Mouse (Mus musculus): ENCODE data around the gene Adamtsl5. TPM values are rescaled to one million over a fixed set of nuclear protein-coding genes. Genes with fewer than 3 reads are reported as not detected.

The Adamtsl5 gene
- 10 to 100 TPM in 1 of 2 experiments, 1 to 10 TPM in 1; 7.5 to 10.0 TPM for total RNA-seq (2021)

DNA sequence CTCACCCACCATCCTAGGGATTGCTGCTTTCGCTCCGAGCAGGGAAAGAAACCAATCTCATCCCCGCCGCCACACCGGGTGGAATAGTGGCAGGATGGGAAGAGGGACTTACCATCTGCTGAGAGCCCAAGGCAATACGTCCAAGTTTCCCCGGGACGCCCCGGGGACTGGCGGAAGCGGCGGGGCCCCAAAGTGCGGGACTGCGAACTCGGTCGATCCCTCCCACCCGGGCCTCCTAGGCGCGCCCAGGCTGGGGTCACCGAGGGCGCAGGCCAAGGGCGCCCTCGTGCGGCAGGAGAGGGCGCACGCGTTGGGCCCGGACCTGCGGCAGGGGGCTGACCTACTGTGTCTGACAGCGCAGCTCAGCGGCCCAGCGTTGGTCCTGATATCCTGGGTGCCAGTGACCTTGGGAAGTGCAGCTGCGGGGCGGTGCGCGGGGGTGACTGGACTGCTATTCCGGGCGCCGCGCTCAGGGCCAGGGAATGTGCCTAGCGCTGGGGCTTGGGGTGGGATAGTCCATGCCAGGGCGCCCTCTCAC, at the start of gene Adamtsl5:
Gene Adamtsl5, minus strand, starts transcription at position 169 of the 538 bp plus-strand sequence.
- intact Hi-C loops (cut with DNase I) = no loop called here
- DNase-seq (ENCODE audit: low spot score in 2 of 2) = no peak

GRCm38 (mm10) chr10:80397524-80398173, 49.4 kb upstream of the Adamtsl5 start:
- intact Hi-C loops (cut with DNase I) = no loop called here

GRCm38 (mm10) chr10:80396822-80397523, 48.8 kb upstream of the Adamtsl5 start:
- DNase-seq (ENCODE audit: low spot score in 2 of 2) = no peak

More at GRCm38 (mm10) chr10:80397524-80398173, 49.4 kb upstream of the Adamtsl5 start:
- DNase-seq (ENCODE audit: low spot score in 2 of 2) = no peak

GRCm38 (mm10) chr10:80395025-80395627, 46.9 kb upstream of the Adamtsl5 start:
- no peak for DNase-seq (ENCODE audit: low spot score in 2 of 2)
- intact Hi-C loops (cut with DNase I) = no loop called here

More at GRCm38 (mm10) chr10:80396822-80397523, 48.8 kb upstream of the Adamtsl5 start:
- intact Hi-C loops (cut with DNase I) = no loop called here

GRCm38 (mm10) chr10:80392687-80393086, 44.5 kb upstream of the Adamtsl5 start:
- no peak for DNase-seq (ENCODE audit: low spot score in 2 of 2)
- intact Hi-C loops (cut with DNase I) = no loop called here

GRCm38 (mm10) chr10:80390697-80391096, 42.5 kb upstream of the Adamtsl5 start:
- DNase-seq (ENCODE audit: low spot score in 2 of 2) = no peak
- intact Hi-C loops (cut with DNase I) = no loop called here

GRCm38 (mm10) chr10:80389185-80389708, 41.0 kb upstream of the Adamtsl5 start:
- no peak for DNase-seq (ENCODE audit: low spot score in 2 of 2)
- intact Hi-C loops (cut with DNase I) = no loop called here

- DNase-seq (ENCODE audit: low spot score in 2 of 2) = no peak
- intact Hi-C loops (cut with DNase I) = no loop called here
These were observed 40.5 kb upstream of the Adamtsl5 start for GRCm38 (mm10) chr10:80388731-80389130.

- intact Hi-C loops (cut with DNase I) = loop anchor here (1.0 kb wide), 1 partner anchor 12 kb away; the partner anchor contains the start of gene Mbd3
- DNase-seq (ENCODE audit: low spot score in 2 of 2) = peak; percentile 80 to 90
These were observed 39.3 kb upstream of the Adamtsl5 start, which contains the start of gene Mex3d for GRCm38 (mm10) chr10:80387522-80387959. Gene Mex3d (minus strand): TSS chr10:80387659.

- DNase-seq (ENCODE audit: low spot score in 2 of 2) = no peak
- intact Hi-C loops (cut with DNase I) = loop anchor here (1.0 kb wide), 1 partner anchor 12 kb away; the partner anchor contains the start of gene Mbd3
These were observed 38.7 kb upstream of the Adamtsl5 start for GRCm38 (mm10) chr10:80386735-80387471.

GRCm38 (mm10) chr10:80385811-80386734, 37.9 kb upstream of the Adamtsl5 start:
- intact Hi-C loops (cut with DNase I) = no loop called here
- peak in 1 of 2 experiments; percentile 32 for DNase-seq (ENCODE audit: low spot score in 2 of 2)

- intact Hi-C loops (cut with DNase I) = no loop called here
- DNase-seq (ENCODE audit: low spot score in 2 of 2) = no peak
These were observed 37.1 kb upstream of the Adamtsl5 start for GRCm38 (mm10) chr10:80385310-80385709.

GRCm38 (mm10) chr10:80384709-80385108, 36.5 kb upstream of the Adamtsl5 start:
- intact Hi-C loops (cut with DNase I) = no loop called here
- no peak for DNase-seq (ENCODE audit: low spot score in 2 of 2)

- intact Hi-C loops (cut with DNase I) = no loop called here
- no peak for DNase-seq (ENCODE audit: low spot score in 2 of 2)
These were observed 36.0 kb upstream of the Adamtsl5 start for GRCm38 (mm10) chr10:80384115-80384639.

GRCm38 (mm10) chr10:80383431-80383830, 35.2 kb upstream of the Adamtsl5 start:
- intact Hi-C loops (cut with DNase I) = no loop called here
- no peak for DNase-seq (ENCODE audit: low spot score in 2 of 2)

DNA sequence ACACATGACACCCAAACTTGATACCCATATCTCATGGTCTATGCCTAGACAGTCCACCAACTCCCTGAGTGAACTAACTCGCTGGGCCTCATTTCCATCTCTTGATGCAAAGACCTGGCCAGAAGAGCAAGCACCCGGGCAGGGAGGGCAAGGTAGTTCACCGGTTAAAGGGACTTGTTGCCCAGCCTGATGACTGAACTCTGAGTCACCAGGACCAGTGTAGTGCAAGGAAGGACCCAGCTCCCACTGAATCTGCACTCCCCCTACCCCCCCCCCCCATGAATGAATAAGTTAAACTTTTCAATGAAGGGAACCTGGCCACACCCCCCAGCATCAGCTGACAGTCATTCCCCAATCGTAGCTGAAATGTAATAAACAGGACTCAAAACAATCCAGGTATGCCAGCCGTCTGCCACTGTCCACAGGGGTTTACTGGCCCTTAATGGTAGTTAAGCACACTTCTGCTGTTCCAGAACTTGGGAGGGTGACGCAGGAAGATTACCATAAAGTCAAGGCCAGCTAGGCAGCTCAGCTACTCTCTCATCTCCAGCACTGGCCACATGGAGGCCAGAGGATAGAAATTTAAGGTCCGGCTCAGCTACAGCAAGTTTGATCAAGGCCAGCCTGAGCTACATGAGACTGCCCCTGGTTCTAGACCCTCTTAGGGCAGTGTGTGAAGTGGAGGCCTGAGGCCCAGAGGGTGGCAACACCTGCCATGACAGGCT, 34.6 kb upstream of the Adamtsl5 start:
- intact Hi-C loops (cut with DNase I) = no loop called here
- no peak for DNase-seq (ENCODE audit: low spot score in 2 of 2)

GRCm38 (mm10) chr10:80377716-80378115, 29.5 kb upstream of the Adamtsl5 start:
- no peak for DNase-seq (ENCODE audit: low spot score in 2 of 2)
- intact Hi-C loops (cut with DNase I) = loop anchor here (2.0 kb wide), 1 partner anchor 55 kb away; the partner anchor contains the start of gene Tcf3

Measured in left cerebral cortex, postnatal 36 days (tissue).